Mouse (Mus musculus) liver, embryonic 15.5 days (tissue): Measurements from ENCODE around the gene Arid2. TPM values are rescaled to one million over a fixed set of nuclear protein-coding genes. Genes with fewer than 3 reads are reported as not detected.
A peak's percentile ranks its signal among the peaks of the same experiment; 100 is the strongest.
"Not testable (repeated sequence)": the region's sequence is repeated elsewhere in the genome, so short reads cannot be mapped to it uniquely, and the experiment has no call there.

Experiments used
- ATAC-seq: fragments of 200-750 bp; cut with Nextera tagmentation; 2 replicates; pipeline ENCODE4 v1.8.0; 2017; ENCODE audit warnings: moderate number of reproducible peaks, mild to moderate bottlenecking, moderate library complexity; ENCODE audit not compliant: insufficient read depth
- H3K27ac ChIP-seq: fragments of 300-500 bp; sonication (generic); replicated peaks from 2 replicates; pipeline ENCODE4 v1.5.1; 2015; ENCODE audit warnings: mild to moderate bottlenecking, inconsistent platforms
- H3K27me3 ChIP-seq: fragments of 300-500 bp; sonication (generic); 2 replicates; pipeline ENCODE4 v1.6.1; 2015; ENCODE audit warnings: mild to moderate bottlenecking, inconsistent platforms
- H3K36me3 ChIP-seq: fragments of 300-500 bp; sonication (generic); replicated peaks from 2 replicates; pipeline ENCODE4 v1.6.1; 2015; ENCODE audit warnings: moderate library complexity, mild to moderate bottlenecking, inconsistent platforms
- H3K4me1 ChIP-seq: fragments of 300-500 bp; sonication (generic); replicated peaks from 2 replicates; pipeline ENCODE4 v1.6.1; 2015; ENCODE audit warnings: inconsistent platforms
- H3K4me2 ChIP-seq: fragments of 300-500 bp; sonication (generic); 2 replicates; pipeline ENCODE4 v1.6.1; 2015; ENCODE audit warnings: moderate library complexity, mild to moderate bottlenecking, inconsistent platforms
- H3K4me3 ChIP-seq: fragments of 300-500 bp; sonication (generic); replicated peaks from 2 replicates; pipeline ENCODE4 v1.5.1; 2015; ENCODE audit warnings: mild to moderate bottlenecking, inconsistent platforms
- H3K9ac ChIP-seq: fragments of 300-500 bp; sonication (generic); 2 replicates; pipeline ENCODE4 v1.6.1; 2015; ENCODE audit warnings: moderate library complexity, mild to moderate bottlenecking, inconsistent platforms
- H3K9me3 ChIP-seq: fragments of 300-500 bp; sonication (generic); replicated peaks from 2 replicates; pipeline ENCODE4 v1.6.1; 2016; ENCODE audit warnings: inconsistent platforms
- WGBS: fragments of 180-500 bp; shearing (Covaris S2); methylation state at CpG from one replicate; pipeline ENCODE4 v1.1.7; 2015; ENCODE audit warnings: mixed read lengths; ENCODE audit not compliant: insufficient replicate concordance; 5-methylcytosine and 5-hydroxymethylcytosine counted together
- polyA plus RNA-seq: library from polyadenylated mRNA; unstranded; fragments of >200 nt; fragmentation: Nextera tagmentation; extraction: Ambion mirVana; gene quantifications from 2 replicates; pipeline ENCODE4 v1.2.1, GENCODE M21; 2015

Gene Arid2
- polyA plus RNA-seq = 7.5 and 8.0 TPM in 2 replicates

DNA sequence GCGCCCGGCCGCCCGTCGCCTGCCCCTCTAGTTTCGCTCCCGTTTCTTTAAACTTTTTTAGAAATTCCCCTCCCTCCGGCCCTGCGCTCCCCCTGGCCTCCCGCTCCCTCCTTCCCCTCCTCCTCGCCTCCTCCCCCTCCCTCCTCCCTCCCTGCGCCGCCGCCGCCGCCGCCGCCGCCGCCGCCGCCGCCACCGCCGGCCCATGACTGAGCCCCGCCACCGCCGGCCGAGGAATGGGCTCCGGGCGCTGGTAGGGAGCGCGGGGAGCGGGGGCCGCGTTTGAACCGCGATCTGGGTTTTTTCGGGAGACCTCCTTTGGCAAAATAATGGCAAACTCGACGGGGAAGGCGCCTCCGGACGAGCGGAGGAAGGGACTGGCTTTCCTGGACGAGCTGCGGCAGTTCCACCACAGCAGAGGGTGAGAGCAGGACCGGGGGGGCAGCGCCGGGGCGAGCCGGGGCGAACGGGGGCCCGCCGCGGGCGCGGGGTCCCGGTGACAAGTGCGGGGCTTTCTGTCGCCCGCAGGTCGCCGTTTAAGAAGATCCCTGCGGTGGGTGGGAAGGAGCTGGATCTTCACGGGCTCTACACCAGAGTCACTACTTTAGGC lies at the start of gene Arid2:
Gene Arid2, plus strand, starts transcription at position 150 of the 607 bp plus-strand sequence.
- Histone ChIP-seq H3K36me3 (peaks cover 13% of the 10 kb centered on the region), H3K4me3 (peak within 1 kb of the TSS; percentile 93), H3K4me2 (peak within 1 kb of the TSS; percentile 95), H3K4me1 (peaks cover 37% of the 10 kb centered on the region), H3K27me3 (no peaks in the 10 kb centered on the region), H3K9ac (peak within 1 kb of the TSS; percentile 94), H3K27ac (peak within 1 kb of the TSS; percentile 98), H3K9me3 (no peaks in the 10 kb centered on the region)
- ATAC-seq = peak; percentile 47
- WGBS = under 1% methylated on average over 47 of the region's 67 CpGs

DNA sequence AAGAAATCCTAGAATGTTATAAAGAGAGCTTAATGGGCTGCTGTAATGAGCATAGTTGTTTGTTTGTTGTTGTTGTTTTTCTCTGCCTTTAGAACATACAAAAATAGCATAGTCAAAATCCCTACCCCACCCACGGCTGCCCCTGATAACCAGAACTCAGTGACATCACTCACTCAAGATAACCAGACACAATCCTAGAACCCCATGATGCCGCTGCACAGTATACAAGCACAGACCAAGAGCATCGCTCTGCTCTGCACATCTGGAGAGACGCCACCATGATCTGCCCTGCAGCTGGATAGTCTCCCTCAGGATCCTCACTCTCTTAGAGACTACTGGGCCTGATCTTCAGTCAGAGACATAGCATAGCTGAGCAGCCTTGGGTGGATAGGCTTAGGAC lies 49.2 kb upstream of the Arid2 start:
- H3K4me3 ChIP-seq = no peak overlapping the region
- no peak overlapping the region for H3K9ac ChIP-seq
- H3K27ac ChIP-seq = no peak overlapping the region
- H3K27me3 ChIP-seq = no peaks in the 10 kb centered on the region
- ATAC-seq = peak; percentile 56; the same call in 1 of the 2 replicates
- H3K36me3 ChIP-seq = no peaks in the 10 kb centered on the region
- H3K4me1 ChIP-seq = peaks cover 14% of the 10 kb centered on the region
- H3K9me3 ChIP-seq = no peaks in the 10 kb centered on the region
- 39% methylated on average over 4 of the region's 4 CpGs for WGBS
- H3K4me2 ChIP-seq = no peak overlapping the region

DNA sequence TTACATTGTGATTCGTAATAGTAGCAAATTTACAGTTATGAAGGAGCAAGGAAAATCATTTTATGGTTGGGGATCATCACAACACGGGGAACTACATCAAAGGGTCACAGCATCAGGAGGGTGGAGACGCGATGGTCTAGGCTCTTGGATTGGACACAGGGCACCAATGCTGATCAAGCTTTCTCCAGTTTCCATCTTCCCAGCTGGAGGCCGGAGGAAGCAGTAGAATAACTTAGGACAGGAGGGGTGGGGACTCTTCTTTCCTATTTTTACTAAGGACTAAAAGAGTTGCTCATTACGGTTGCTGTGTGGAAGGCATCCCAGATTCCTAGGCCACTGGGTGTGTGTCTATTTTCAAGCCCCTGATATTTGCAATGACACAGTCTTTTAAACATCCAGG lies 43.1 kb upstream of the Arid2 start:
- H3K4me3 ChIP-seq = no peak overlapping the region
- H3K27ac ChIP-seq = no peak overlapping the region
- WGBS = 65% methylated on average over 6 of the region's 6 CpGs
- no peaks in the 10 kb centered on the region for H3K27me3 ChIP-seq
- no peaks in the 10 kb centered on the region for H3K36me3 ChIP-seq
- H3K4me2 ChIP-seq = no peak overlapping the region
- H3K4me1 ChIP-seq = no peaks in the 10 kb centered on the region
- no peaks in the 10 kb centered on the region for H3K9me3 ChIP-seq
- no peak for ATAC-seq
- H3K9ac ChIP-seq = no peak overlapping the region

DNA sequence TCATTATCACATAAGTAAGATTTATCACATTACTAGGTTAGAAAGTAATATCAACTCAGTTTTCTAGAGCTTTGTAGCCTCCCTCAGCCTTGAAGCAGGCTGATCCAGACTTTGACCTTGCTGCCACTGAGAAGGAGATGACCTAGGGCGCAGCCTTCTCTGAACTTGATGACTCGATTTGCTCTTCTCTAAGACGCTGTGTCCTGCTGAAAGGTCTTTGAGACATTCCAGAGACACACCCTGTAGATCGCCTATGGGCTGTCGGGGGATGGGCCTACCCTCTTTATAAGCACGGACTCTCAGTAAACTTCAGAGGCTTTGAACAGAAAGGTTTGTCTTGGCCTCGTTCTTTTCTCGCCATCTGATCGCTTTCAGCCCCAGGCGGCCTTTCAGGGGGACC lies 42.6 kb upstream of the Arid2 start:
- not testable (repeated sequence) for H3K27me3 ChIP-seq, H3K9me3 ChIP-seq, ATAC-seq, H3K36me3 ChIP-seq, H3K4me3 ChIP-seq, H3K9ac ChIP-seq, H3K4me1 ChIP-seq, H3K4me2 ChIP-seq, H3K27ac ChIP-seq
- 67% methylated on average over 10 of the region's 10 CpGs for WGBS

DNA sequence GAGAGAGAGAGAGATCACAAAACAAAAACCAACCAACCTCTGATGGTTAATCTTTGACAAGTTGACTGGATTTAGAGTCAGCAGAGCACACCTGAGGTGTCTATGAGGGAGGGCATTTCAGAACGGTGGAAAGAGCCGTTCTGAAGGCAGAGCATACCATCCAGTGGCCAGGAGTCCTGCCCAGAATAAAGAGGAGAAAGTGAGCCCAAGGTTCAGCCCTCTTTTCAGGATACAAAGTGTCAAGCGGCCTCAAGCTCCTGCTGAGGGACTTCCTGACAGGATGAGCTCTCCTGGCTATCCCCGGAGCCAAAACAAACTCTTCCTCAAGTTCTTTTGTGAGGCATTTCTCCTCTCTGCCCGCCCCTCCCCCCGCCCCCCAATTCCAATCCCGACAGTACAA lies 33.5 kb upstream of the Arid2 start:
- peak overlapping the region; percentile 10; the same call in 1 of the 2 replicates for H3K4me3 ChIP-seq
- no peak overlapping the region for H3K27ac ChIP-seq
- H3K36me3 ChIP-seq = no peaks in the 10 kb centered on the region
- no peaks in the 10 kb centered on the region for H3K4me1 ChIP-seq
- 7% methylated on average over 7 of the region's 7 CpGs for WGBS
- no peak overlapping the region for H3K9ac ChIP-seq
- peak overlapping the region; percentile 33 for H3K4me2 ChIP-seq
- peaks cover 23% of the 10 kb centered on the region for H3K27me3 ChIP-seq
- no peaks in the 10 kb centered on the region for H3K9me3 ChIP-seq
- ATAC-seq = no peak

DNA sequence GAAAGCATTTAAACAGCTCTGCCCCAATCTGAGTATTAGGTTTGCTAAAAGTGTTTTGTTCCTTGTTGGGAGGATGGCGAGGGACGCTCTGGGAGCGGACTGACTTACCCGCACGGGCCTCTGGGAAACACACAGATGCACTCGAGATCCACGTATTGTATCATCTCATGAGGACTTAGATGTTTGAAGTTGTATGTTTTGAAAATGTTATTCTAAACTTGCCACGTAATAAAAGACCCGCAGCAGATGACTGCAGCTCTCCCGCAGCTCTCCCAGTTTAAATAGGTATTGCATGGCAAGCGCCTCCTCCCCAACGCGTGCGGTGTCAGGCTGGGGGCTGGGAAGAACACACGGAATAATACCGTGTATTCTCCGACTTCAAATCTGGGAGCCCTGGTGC lies 33.0 kb upstream of the Arid2 start:
- Histone ChIP-seq H3K4me3 (peak overlapping the region; percentile 10; the same call in 1 of the 2 replicates), H3K4me2 (peak overlapping the region; percentile 33), H3K36me3 (no peaks in the 10 kb centered on the region), H3K27me3 (peaks cover 23% of the 10 kb centered on the region), H3K4me1 (no peaks in the 10 kb centered on the region), H3K9ac (no peak overlapping the region), H3K27ac (no peak overlapping the region), H3K9me3 (no peaks in the 10 kb centered on the region)
- ATAC-seq = no peak
- 6% methylated on average over 17 of the region's 17 CpGs for WGBS

DNA sequence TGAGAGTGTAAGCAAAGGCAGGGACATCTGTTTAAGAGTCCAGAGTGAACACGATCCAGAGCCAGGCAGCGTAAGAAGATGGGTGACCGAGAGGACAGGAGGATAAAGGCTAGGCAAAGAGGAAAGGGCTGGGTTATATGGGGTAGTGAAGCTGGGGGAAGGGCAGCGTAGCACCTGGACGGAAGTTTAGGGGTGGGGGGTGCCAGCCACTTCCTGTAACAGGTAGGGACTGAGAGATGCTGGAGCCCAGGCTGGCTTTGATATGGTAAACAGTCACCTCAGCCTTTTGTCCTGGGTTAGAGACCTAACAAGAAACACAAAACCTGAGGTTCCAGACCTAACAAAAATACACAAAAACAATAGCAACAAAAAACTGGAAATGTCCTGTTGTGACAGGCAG lies 29.5 kb upstream of the Arid2 start:
- no peaks in the 10 kb centered on the region for H3K9me3 ChIP-seq
- no peaks in the 10 kb centered on the region for H3K4me1 ChIP-seq
- H3K4me2 ChIP-seq = no peak overlapping the region
- no peak for ATAC-seq
- peaks cover 21% of the 10 kb centered on the region for H3K27me3 ChIP-seq
- no peaks in the 10 kb centered on the region for H3K36me3 ChIP-seq
- no peak overlapping the region for H3K9ac ChIP-seq
- WGBS = 56% methylated on average over 5 of the region's 5 CpGs
- H3K4me3 ChIP-seq = no peak overlapping the region
- H3K27ac ChIP-seq = no peak overlapping the region

DNA sequence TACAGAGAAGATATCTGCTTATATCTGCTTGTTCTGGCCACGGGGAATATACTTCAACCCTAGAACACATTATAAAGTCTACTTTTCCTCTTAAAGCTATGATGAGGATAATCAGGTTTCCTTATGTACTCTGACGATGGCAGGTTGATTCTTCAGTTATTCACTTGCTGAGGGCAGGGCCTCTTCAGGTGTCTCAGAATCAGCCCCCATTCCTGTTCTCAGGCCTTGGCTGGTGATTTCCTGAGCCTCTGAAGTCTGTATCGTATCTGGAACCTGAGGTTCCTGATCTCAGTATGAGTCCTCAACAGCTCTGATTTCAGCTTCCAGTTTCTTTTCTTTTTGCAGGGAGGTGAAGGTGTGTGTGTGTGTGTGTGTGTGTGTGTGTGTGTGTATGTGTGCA lies 22.7 kb upstream of the Arid2 start:
- H3K27me3 ChIP-seq = no peaks in the 10 kb centered on the region
- ATAC-seq = no peak
- no peaks in the 10 kb centered on the region for H3K9me3 ChIP-seq
- H3K36me3 ChIP-seq = peaks cover 16% of the 10 kb centered on the region
- H3K27ac ChIP-seq = no peak overlapping the region
- H3K4me2 ChIP-seq = no peak overlapping the region
- H3K4me3 ChIP-seq = no peak overlapping the region
- WGBS = 78% methylated on average over 3 of the region's 3 CpGs
- peaks cover 4% of the 10 kb centered on the region; the same call in 1 of the 2 replicates for H3K4me1 ChIP-seq
- H3K9ac ChIP-seq = no peak overlapping the region

DNA sequence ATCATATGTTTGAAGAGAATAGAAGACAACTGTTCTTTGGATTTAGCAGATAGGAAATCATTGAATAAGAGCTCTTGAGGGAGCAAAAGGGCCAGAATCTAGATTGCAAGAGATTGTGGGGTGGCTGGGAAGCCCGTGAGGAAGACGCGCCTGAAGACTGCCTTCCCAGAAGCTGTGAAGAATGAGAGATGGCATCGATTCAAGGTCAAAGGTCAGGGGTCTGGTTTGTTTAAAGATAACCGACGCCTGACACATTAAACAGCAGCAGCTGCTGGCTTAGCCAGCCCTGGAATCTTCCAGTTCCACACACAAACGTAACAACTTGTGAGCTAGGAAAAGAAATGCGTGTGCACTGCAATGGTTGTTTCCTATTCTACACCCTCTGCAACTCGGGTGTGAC lies 19.4 kb upstream of the Arid2 start:
- peaks cover 24% of the 10 kb centered on the region for H3K36me3 ChIP-seq
- 73% methylated on average over 9 of the region's 9 CpGs for WGBS

DNA sequence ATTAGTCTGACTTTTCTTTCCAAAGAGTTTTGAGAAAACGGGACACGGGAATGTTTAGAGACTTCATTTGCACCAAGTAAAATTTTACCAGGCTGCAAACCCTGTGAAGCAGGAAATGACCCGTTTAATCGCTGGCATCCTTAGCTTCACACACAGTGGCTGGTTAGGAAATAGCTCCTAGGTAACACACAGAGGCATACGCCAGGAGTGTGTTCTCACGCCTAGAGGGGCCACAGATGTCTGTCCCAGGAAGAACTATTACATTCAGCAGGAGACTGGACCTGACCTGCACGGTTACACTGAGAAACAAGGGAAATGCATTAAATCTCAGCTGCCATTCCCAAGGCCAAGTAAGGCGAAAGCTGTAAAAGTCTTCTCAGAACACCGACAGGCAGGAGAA lies 18.7 kb upstream of the Arid2 start:
- no peak overlapping the region for H3K4me2 ChIP-seq
- H3K9ac ChIP-seq = no peak overlapping the region
- H3K27ac ChIP-seq = no peak overlapping the region
- no peaks in the 10 kb centered on the region for H3K9me3 ChIP-seq
- peaks cover 24% of the 10 kb centered on the region for H3K36me3 ChIP-seq
- 78% methylated on average over 9 of the region's 9 CpGs for WGBS
- H3K4me3 ChIP-seq = no peak overlapping the region
- H3K27me3 ChIP-seq = no peaks in the 10 kb centered on the region
- peaks cover 4% of the 10 kb centered on the region for H3K4me1 ChIP-seq
- ATAC-seq = no peak

More for the DNA sequence above, 19.4 kb upstream of the Arid2 start:
- Histone ChIP-seq H3K4me2 (no peak overlapping the region), H3K9ac (no peak overlapping the region), H3K4me3 (no peak overlapping the region), H3K9me3 (no peaks in the 10 kb centered on the region), H3K27ac (no peak overlapping the region), H3K27me3 (no peaks in the 10 kb centered on the region), H3K4me1 (peaks cover 4% of the 10 kb centered on the region)
- no peak for ATAC-seq

DNA sequence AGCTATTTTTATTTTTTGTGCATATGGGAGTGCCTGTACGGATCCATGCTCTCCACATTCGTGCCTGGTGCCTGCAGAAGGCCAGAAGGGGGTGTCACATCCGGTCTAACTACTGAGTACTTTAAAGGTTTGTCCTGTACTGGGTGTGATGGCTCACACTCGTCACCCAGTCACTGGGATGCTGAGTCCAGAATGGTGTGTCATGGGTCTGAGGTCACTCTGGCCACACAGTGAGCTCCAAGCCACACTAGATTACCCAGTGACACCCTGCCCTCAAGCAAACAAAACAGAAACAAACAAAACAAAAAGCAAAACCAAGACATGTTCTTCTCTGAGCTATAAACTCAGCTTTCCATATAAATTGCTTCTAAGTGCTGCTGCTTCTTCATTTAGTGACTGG lies 17.9 kb upstream of the Arid2 start:
- no peaks in the 10 kb centered on the region for H3K27me3 ChIP-seq
- H3K4me1 ChIP-seq = peaks cover 8% of the 10 kb centered on the region
- H3K27ac ChIP-seq = no peak overlapping the region
- WGBS = 77% methylated on average over 4 of the region's 4 CpGs
- no peak for ATAC-seq
- H3K9ac ChIP-seq = no peak overlapping the region
- H3K36me3 ChIP-seq = peaks cover 24% of the 10 kb centered on the region
- no peaks in the 10 kb centered on the region for H3K9me3 ChIP-seq
- H3K4me2 ChIP-seq = no peak overlapping the region
- no peak overlapping the region for H3K4me3 ChIP-seq
